Mouse (Mus musculus) kidney, adult 2 months (tissue): Measurements from ENCODE around the gene Syna.

Experiments used
- CTCF ChIP-seq: fragments of 200-500 bp; conservative IDR thresholded peaks from 2 replicates; pipeline ENCODE4 v1.5.1; 2011; ENCODE audit warnings: low read depth, mild to moderate bottlenecking, control low read depth, low read length, moderate library complexity, mixed read lengths; ENCODE audit not compliant: insufficient read depth, insufficient read length
- POLR2A ChIP-seq: fragments of 200-500 bp; IDR thresholded peaks from one replicate; pipeline ENCODE4 v1.6.1; 2011; ENCODE audit warnings: low read depth, low read length, control low read depth

- no peak for TF ChIP-seq POLR2A
- no peak for TF ChIP-seq CTCF
These were observed 9.1 kb downstream of the Syna start for GRCm38 (mm10) chr5:134550836-134551232.
